In the genomic region with DNA sequence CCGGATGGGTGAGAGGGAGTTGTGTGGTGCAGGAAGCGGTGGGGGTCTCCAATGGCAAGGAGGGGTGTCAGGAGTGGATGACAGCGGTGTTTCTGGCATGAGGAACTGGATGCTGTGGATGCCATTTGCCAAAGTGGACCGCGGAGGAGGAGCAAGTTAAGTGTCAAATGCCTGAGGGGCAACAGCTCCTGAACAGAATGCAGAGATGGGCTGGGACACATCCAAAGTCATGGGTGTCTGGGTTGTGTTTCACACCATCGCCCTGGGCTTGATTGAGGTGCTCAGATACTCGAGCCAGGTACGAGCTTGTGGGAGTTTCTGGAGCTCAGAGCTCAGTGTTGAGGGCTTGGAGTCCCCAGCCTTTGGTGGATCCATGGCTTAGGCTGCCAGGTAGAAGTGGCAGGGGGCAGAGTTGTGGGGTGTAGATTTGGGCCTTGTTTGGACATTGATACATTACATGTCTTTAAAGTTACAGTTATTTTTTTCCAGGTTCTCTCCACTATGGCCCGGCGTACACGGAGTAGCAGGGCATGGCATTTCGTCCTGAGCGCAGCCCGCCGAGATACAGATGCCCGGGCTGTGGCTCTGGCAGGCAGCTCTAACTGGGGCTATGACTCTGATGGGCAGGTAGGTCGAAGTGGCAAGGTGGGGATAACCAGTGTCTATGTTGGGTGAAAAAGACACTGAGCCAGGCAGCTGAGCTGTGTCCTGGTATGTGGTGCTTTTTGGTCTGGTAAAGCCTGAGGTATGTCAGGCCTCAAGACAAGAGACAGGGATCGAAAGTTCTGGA, we compare ENCODE assay signal across 8 mouse cellular contexts. TPM values are rescaled to one million over a fixed set of nuclear protein-coding genes. Genes with fewer than 3 reads are reported as not detected.
DNase-seq lines count a peak whose midpoint lies in the region; ATAC-seq and TF ChIP-seq lines count a peak whose summit lies in the region.

No protein-coding gene starts in this region.

- WGBS in kidney, embryonic 14.5 days = 62% methylated on average over 18 of the region's 18 CpGs
- whole genome bisulfite sequencing in forebrain, embryonic 10.5 days = 70% methylated on average over 18 of the region's 18 CpGs
- WGBS in limb, embryonic 13.5 days = 65% methylated on average over 18 of the region's 18 CpGs
- 60% methylated on average over 18 of the region's 18 CpGs for WGBS in stomach, postnatal 0 days

- peaks cover 18% of the 10 kb centered on the region for H3K4me1 ChIP-seq in kidney, embryonic 14.5 days (ENCODE audit: control insufficient read depth, insufficient read depth, low read length)
- peaks cover 28% of the 10 kb centered on the region for H3K4me1 ChIP-seq in forebrain, embryonic 10.5 days
- peaks cover 25% of the 10 kb centered on the region for H3K4me1 ChIP-seq in limb, embryonic 13.5 days
- peaks cover 3% of the 10 kb centered on the region for H3K4me1 ChIP-seq in stomach, postnatal 0 days (replicated peaks; ENCODE audit: control insufficient read depth, insufficient read depth)

- H3K27ac ChIP-seq in kidney, embryonic 14.5 days (ENCODE audit: low read depth, low read length) = no peak overlapping the region
- peak overlapping the region; percentile 87 for H3K27ac ChIP-seq in forebrain, embryonic 10.5 days
- H3K27ac ChIP-seq in limb, embryonic 13.5 days = no peak overlapping the region
- peak overlapping the region; percentile 86 for H3K27ac ChIP-seq in stomach, postnatal 0 days (replicated peaks)

- peak overlapping the region; percentile 74 for H3K4me3 ChIP-seq in kidney, embryonic 14.5 days (ENCODE audit: low read length)
- peak overlapping the region; percentile 77 for H3K4me3 ChIP-seq in forebrain, embryonic 10.5 days
- peak overlapping the region; percentile 86 for H3K4me3 ChIP-seq in limb, embryonic 13.5 days
- peak overlapping the region; percentile 85 for H3K4me3 ChIP-seq in stomach, postnatal 0 days (ENCODE audit: low read depth, low read length)

- H3K27me3 ChIP-seq in kidney, embryonic 14.5 days (ENCODE audit: control insufficient read depth, insufficient read depth, low read length) = no peaks in the 10 kb centered on the region
- H3K27me3 ChIP-seq in forebrain, embryonic 10.5 days (ENCODE audit: poor library complexity, severe bottlenecking) = no peaks in the 10 kb centered on the region
- H3K27me3 ChIP-seq in limb, embryonic 13.5 days = no peaks in the 10 kb centered on the region
- no peaks in the 10 kb centered on the region for H3K27me3 ChIP-seq in stomach, postnatal 0 days (ENCODE audit: control insufficient read depth, insufficient read depth, low read length)

- no peaks in the 10 kb centered on the region for H3K9me3 ChIP-seq in kidney, embryonic 14.5 days (ENCODE audit: control insufficient read depth, low read length)
- no peaks in the 10 kb centered on the region for H3K9me3 ChIP-seq in forebrain, embryonic 10.5 days
- no peaks in the 10 kb centered on the region for H3K9me3 ChIP-seq in limb, embryonic 13.5 days
- no peaks in the 10 kb centered on the region for H3K9me3 ChIP-seq in stomach, postnatal 0 days (ENCODE audit: control insufficient read depth, low read length)

- TF ChIP-seq CTCF in stomach, postnatal 0 days (IDR thresholded peaks at IDR 0.05; ENCODE audit: low read depth) = no peak

- peak overlapping the region; percentile 92 for H3K4me2 ChIP-seq in kidney, embryonic 14.5 days (replicated peaks; ENCODE audit: low read depth, low read length)
- peak overlapping the region; percentile 98 for H3K4me2 ChIP-seq in limb, embryonic 13.5 days (replicated peaks)
- peak overlapping the region; percentile 90 for H3K4me2 ChIP-seq in stomach, postnatal 0 days (replicated peaks; ENCODE audit: low read depth)

- peak overlapping the region; percentile 87 for H3K9ac ChIP-seq in kidney, embryonic 14.5 days (ENCODE audit: low read depth, low read length)
- H3K9ac ChIP-seq in limb, embryonic 13.5 days = peak overlapping the region; percentile 86
- H3K9ac ChIP-seq in stomach, postnatal 0 days (ENCODE audit: low read length) = peak overlapping the region; percentile 82

- H3K36me3 ChIP-seq in kidney, embryonic 14.5 days (ENCODE audit: control insufficient read depth, insufficient read depth, low read length) = peaks cover 47% of the 10 kb centered on the region
- H3K36me3 ChIP-seq in forebrain, embryonic 10.5 days (replicated peaks) = peaks cover 63% of the 10 kb centered on the region
- H3K36me3 ChIP-seq in limb, embryonic 13.5 days = peaks cover 52% of the 10 kb centered on the region
- H3K36me3 ChIP-seq in stomach, postnatal 0 days (ENCODE audit: control insufficient read depth, insufficient read depth, low read length) = peaks cover 11% of the 10 kb centered on the region

- ATAC-seq in kidney, embryonic 14.5 days (ENCODE audit: low FRiP score, low TSS enrichment) = no peak
- no peak for ATAC-seq in limb, embryonic 13.5 days (ENCODE audit: low FRiP score, low read depth)
- ATAC-seq in stomach, postnatal 0 days (ENCODE audit: low FRiP score, low TSS enrichment) = no peak

- TF ChIP-seq EP300 in stomach, postnatal 0 days (optimal IDR thresholded peaks at IDR 0.05) = no peak

- DNase-seq in kidney, postnatal 14 days = no peak
- DNase-seq in MN1 (ENCODE audit: low spot score) = peak; percentile 41
- no peak for DNase-seq in forebrain, embryonic 10.5 days (ENCODE audit: extremely low spot score, low spot score)
- no peak for DNase-seq in stomach, postnatal 0 days (ENCODE audit: low spot score)
- DNase-seq in frontal cortex, adult 2 months (ENCODE audit: extremely low spot score in 1 of 2, low spot score in 1 of 2) = no peak
- no peak for DNase-seq in ovary, postnatal 10 days (ENCODE audit: low spot score)

RNA-seq across cellular contexts. Expression of a gene that starts 1.0 kb away (rescaled TPM):
- 32.1 and 36.8 TPM in 2 replicates for polyA plus RNA-seq in kidney, embryonic 14.5 days (2014; fragmentation: Nextera tagmentation; extraction: Ambion mirVana)
- polyA plus RNA-seq in forebrain, embryonic 10.5 days (2016; fragmentation: Nextera tagmentation; extraction: Ambion mirVana) = 42.8 and 45.3 TPM in 2 replicates
- 38.5 and 40.0 TPM in 2 replicates for polyA plus RNA-seq in limb, embryonic 13.5 days (2015; fragmentation: Nextera tagmentation; extraction: Ambion mirVana)
- polyA plus RNA-seq in stomach, postnatal 0 days (2015; fragmentation: Nextera tagmentation; extraction: Ambion mirVana) = 45.5 and 47.8 TPM in 2 replicates
- 69.1 and 78.1 TPM in 2 replicates for polyA plus RNA-seq in frontal cortex, adult 2 months (2012; rRNA removed)

RNA-seq across cellular contexts. Expression of a gene that starts 1.3 kb away (rescaled TPM):
- polyA plus RNA-seq in kidney, embryonic 14.5 days (2014; fragmentation: Nextera tagmentation; extraction: Ambion mirVana) = 57.1 and 61.8 TPM in 2 replicates
- polyA plus RNA-seq in forebrain, embryonic 10.5 days (2016; fragmentation: Nextera tagmentation; extraction: Ambion mirVana) = 81.3 and 82.5 TPM in 2 replicates
- polyA plus RNA-seq in limb, embryonic 13.5 days (2015; fragmentation: Nextera tagmentation; extraction: Ambion mirVana) = 49.6 and 49.8 TPM in 2 replicates
- 39.4 and 40.5 TPM in 2 replicates for polyA plus RNA-seq in stomach, postnatal 0 days (2015; fragmentation: Nextera tagmentation; extraction: Ambion mirVana)
- polyA plus RNA-seq in frontal cortex, adult 2 months (2012; rRNA removed) = 29.0 and 31.4 TPM in 2 replicates

RNA-seq across cellular contexts. Expression of a gene that starts 7.4 kb away (rescaled TPM):
- polyA plus RNA-seq in kidney, embryonic 14.5 days (2014; fragmentation: Nextera tagmentation; extraction: Ambion mirVana) = 18.2 and 25.2 TPM in 2 replicates
- 30.3 and 30.4 TPM in 2 replicates for polyA plus RNA-seq in forebrain, embryonic 10.5 days (2016; fragmentation: Nextera tagmentation; extraction: Ambion mirVana)
- polyA plus RNA-seq in limb, embryonic 13.5 days (2015; fragmentation: Nextera tagmentation; extraction: Ambion mirVana) = 33.9 and 35.6 TPM in 2 replicates
- polyA plus RNA-seq in stomach, postnatal 0 days (2015; fragmentation: Nextera tagmentation; extraction: Ambion mirVana) = 15.6 and 17.6 TPM in 2 replicates
- 63.7 and 67.9 TPM in 2 replicates for polyA plus RNA-seq in frontal cortex, adult 2 months (2012; rRNA removed)

RNA-seq across cellular contexts. Expression of a gene that starts 7.4 kb away (rescaled TPM):
- polyA plus RNA-seq in kidney, embryonic 14.5 days (2014; fragmentation: Nextera tagmentation; extraction: Ambion mirVana) = 102 and 111 TPM in 2 replicates
- 100 and 103 TPM in 2 replicates for polyA plus RNA-seq in forebrain, embryonic 10.5 days (2016; fragmentation: Nextera tagmentation; extraction: Ambion mirVana)
- 80.4 and 83.3 TPM in 2 replicates for polyA plus RNA-seq in limb, embryonic 13.5 days (2015; fragmentation: Nextera tagmentation; extraction: Ambion mirVana)
- polyA plus RNA-seq in stomach, postnatal 0 days (2015; fragmentation: Nextera tagmentation; extraction: Ambion mirVana) = 102 and 104 TPM in 2 replicates
- 111 and 127 TPM in 2 replicates for polyA plus RNA-seq in frontal cortex, adult 2 months (2012; rRNA removed)

RNA-seq across cellular contexts. Expression of a gene that starts 8.8 kb away (rescaled TPM):
- polyA plus RNA-seq in kidney, embryonic 14.5 days (2014; fragmentation: Nextera tagmentation; extraction: Ambion mirVana) = 84.6 and 99.5 TPM in 2 replicates
- polyA plus RNA-seq in forebrain, embryonic 10.5 days (2016; fragmentation: Nextera tagmentation; extraction: Ambion mirVana) = 50.1 and 51.8 TPM in 2 replicates
- polyA plus RNA-seq in limb, embryonic 13.5 days (2015; fragmentation: Nextera tagmentation; extraction: Ambion mirVana) = 35.5 and 38.2 TPM in 2 replicates
- polyA plus RNA-seq in stomach, postnatal 0 days (2015; fragmentation: Nextera tagmentation; extraction: Ambion mirVana) = 39.8 and 40.2 TPM in 2 replicates
- 76.8 and 81.6 TPM in 2 replicates for polyA plus RNA-seq in frontal cortex, adult 2 months (2012; rRNA removed)

Comparison
In these comparisons a context has a peak if more than half of its experiments do, and no peak if none do; other contexts are left out.
1. H3K27ac ChIP-seq: peak in forebrain, embryonic 10.5 days (single experiment) and stomach, postnatal 0 days (single experiment); none in kidney, embryonic 14.5 days (single experiment) and limb, embryonic 13.5 days (single experiment).
2. Peak in every context shown above with its lines, with median percentiles within 50 percentile points of each other: H3K4me2 ChIP-seq, H3K4me3 ChIP-seq and H3K9ac ChIP-seq.